Mouse (Mus musculus): ENCODE measurements around the gene Palb2.

The Palb2 gene

DNA sequence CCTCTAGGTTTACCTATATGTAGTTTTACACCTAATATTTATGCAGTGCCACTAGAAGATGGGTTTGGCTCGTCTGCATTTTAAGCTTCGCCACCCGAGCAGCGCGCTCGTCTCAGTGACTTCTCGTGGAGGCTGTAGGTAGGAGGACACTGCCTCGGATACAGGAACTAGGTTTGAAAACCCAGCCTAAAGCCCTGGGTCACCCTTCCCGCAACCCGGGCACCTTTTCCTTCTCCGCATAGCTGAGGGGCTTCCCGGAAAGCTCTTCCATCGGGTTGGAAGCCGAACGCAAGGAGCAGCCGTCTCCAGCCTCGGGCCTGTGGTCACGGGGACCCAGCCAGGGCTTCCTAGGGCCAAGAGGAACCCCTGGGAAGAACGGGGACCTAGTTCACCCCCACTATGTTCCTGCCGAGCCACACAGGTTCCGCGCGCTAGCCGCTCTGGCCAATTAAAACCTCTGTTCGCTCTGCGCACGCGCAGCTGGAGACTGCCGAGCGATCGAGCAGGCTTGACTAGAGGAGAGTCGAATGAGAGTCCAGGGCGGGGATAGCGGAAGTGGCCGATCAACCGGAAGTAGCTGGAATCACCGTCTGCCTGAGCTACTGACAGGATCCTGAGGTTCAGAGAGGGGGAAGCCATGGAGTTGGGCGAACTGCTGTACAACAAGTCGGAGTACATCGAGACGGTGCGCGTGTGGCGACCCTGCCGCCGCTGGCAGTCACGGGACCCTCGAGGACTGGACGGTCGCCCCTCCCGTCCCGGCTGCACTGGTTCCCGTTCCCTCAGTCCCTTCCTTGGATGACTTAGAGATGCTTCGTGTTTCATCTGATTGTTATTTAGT lies at the start of gene Palb2, which contains the start of gene Dctn5:
Palb2 (minus strand) TSS at position 489 of the 841 bp plus-strand sequence.
Dctn5 (plus strand) TSS at position 545 of the 841 bp plus-strand sequence.
- peak; percentile 98 for DNase-seq (ENCODE audit: low read depth, low spot score)

DNA sequence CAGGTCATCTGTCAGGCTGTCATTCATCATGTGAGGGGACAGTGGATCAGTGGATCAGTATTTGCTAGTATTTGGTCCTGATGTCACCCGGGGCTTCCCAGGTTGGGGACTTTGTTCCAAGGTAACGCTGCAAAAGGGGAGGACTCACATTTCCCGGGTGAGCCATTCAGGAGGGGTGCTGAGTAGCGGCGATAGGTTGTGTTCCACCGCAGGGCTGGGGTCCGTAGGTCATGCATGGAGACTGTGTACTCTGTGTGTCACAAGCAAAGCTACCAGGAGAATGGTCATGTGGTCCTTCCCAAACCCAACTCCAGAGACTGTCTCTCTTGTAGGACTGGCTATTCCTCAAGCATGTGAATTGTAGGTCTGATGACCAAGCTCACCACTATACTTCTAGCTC lies 47.9 kb upstream of the Palb2 start:
- DNase-seq (ENCODE audit: low read depth, low spot score): no peak

- no peak for DNase-seq (ENCODE audit: low read depth, low spot score)
Observed at GRCm38 (mm10) chr7:122171613-122172012, 38.8 kb upstream of the Palb2 start.

DNA sequence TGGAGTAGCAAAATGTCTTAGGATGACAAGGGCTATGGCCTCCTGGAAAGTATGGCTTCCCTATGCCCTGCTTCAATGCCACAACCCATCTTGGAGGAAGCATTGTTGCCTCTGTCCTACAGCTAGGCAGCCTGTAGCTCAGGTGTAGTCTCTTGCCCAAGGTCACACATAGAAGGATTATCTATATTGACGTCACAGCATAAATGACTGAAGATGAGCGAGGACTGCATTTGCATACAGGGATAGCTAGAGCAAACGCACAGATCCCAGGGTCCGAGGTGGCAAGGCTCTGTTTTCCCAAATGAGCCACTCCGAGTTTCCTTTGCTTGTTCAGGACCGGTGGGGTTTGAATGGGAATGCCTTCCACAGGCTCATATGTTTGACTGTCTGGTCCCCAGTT lies 37.9 kb upstream of the Palb2 start:
- DNase-seq (ENCODE audit: low read depth, low spot score): no peak

- no peak for DNase-seq (ENCODE audit: low read depth, low spot score)
Observed at GRCm38 (mm10) chr7:122167203-122167602, 34.4 kb upstream of the Palb2 start.

GRCm38 (mm10) chr7:122163766-122164165 lies 31.0 kb upstream of the Palb2 start:
- DNase-seq (ENCODE audit: low read depth, low spot score): no peak

GRCm38 (mm10) chr7:122160037-122160436 lies 27.3 kb upstream of the Palb2 start:
- DNase-seq (ENCODE audit: low read depth, low spot score): no peak

DNA sequence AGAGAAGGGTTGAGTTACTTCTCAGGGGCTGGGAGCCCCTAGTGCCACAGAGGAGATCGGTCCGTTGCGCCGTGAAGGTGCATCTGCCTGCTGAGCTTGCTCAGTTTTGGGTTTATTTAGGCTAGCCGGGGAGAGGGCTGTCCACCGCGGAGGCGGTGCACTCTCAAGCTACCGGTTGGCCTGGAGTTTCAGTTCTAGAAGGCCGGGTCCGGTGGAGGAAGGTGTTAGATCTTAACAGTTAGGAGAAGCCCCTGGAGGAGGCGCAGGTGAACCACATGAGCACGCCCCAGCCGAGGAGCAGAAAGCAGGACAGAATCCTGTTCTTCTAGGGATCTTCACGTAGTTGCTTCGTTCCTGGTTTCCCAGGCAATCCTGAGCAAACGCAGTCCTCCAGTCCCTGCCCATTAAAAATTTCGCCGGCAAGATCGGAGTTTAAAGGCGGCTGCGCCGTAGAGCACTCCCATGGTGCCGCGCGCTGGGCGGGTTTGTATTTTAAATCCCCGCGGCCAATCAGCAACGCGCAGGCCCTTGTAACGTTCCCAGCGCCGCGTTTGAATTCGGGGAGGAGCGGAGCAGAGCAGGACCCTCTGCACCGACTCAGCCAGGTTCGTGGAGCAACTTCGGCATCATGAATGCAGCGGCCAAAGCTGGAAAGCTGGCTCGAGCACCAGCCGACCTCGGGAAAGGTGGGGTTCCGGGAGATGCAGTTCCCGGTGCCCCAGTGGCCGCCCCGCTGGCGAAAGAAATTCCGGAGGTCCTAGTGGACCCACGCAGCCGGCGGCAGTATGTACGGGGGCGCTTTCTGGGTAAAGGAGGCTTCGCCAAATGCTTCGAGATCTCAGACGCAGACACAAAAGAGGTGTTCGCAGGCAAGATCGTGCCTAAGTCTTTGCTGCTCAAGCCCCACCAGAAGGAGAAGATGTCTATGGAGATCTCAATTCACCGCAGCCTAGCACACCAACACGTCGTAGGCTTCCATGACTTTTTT lies 26.4 kb upstream of the Palb2 start, which contains the start of gene Plk1:
Plk1 (plus strand) TSS at position 525 of the 988 bp plus-strand sequence.
- peak; percentile 77 for DNase-seq (ENCODE audit: low read depth, low spot score)

DNA sequence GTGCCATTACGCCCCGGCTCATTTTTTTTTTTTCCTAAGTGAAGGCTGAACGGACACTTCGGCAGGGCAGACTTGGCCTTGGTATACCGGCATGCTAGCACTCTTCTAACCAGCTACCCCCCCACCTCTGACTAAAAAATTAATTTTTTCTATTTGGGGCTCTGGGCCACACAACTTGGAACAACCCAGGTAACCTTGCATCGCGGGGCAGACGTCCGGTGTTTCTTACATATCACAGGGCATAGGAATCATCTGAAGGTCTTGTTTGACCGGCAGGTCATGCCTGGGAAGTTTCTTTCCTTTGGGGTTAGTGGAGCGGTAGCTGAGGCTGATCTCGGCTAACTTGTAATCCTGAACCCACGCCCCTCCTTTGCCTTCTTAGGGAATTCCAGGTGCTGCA lies 25.7 kb upstream of the Palb2 start:
- DNase-seq (ENCODE audit: low read depth, low spot score): no peak

GRCm38 (mm10) chr7:122152473-122152872 lies 19.7 kb upstream of the Palb2 start:
- no peak for DNase-seq (ENCODE audit: low read depth, low spot score)

DNA sequence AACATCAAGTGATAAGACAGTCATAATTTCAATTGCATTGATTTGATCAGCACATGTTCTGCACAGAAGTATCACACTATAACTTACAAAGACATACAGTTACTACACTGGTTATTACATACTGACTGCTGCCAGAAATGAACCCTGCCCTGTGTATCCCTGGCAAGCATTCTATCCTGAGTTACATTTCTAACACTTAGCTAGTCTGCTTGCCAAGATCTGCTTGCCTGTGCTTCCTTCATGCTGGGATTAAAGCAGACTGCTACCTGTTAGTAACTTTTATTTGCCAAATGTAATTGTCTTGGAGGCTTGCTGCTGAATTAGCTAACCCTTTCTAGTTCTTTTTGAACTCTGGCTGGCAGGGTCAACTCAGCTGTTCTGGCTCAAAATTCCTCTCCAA lies 8.2 kb upstream of the Palb2 start:
- no peak for DNase-seq (ENCODE audit: low read depth, low spot score)

- no peak for DNase-seq (ENCODE audit: low read depth, low spot score)
Observed at GRCm38 (mm10) chr7:122138190-122138589, 5.4 kb upstream of the Palb2 start.

GRCm38 (mm10) chr7:122137071-122137470 lies 4.3 kb upstream of the Palb2 start:
- no peak for DNase-seq (ENCODE audit: low read depth, low spot score)

- peak; percentile 62 for DNase-seq (ENCODE audit: low read depth, low spot score)
Observed at GRCm38 (mm10) chr7:122135070-122135469, 2.3 kb upstream of the Palb2 start.

GRCm38 (mm10) chr7:122133338-122133625 lies 497 bp upstream of the Palb2 start:
- DNase-seq (ENCODE audit: low read depth, low spot score): no peak

DNA sequence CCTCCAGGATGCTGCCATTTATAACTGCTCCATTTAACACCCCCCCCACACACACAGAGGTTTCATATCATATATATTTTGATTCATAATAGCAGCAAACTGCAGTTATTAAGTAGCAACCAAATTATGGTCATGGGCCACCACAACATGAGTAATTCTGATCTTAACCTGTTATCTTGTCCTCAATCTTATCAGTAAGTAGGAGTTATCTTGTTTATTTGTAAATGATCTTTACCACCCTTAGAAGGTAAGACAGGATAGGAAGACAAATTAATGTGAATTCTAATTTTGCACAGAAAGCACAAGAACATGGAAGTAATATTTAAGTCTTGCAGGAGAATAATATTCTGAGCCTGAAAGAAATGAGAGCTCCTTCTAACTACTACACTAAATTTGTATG lies 951 bp downstream of the Palb2 start:
- no peak for DNase-seq (ENCODE audit: low read depth, low spot score)

DNA sequence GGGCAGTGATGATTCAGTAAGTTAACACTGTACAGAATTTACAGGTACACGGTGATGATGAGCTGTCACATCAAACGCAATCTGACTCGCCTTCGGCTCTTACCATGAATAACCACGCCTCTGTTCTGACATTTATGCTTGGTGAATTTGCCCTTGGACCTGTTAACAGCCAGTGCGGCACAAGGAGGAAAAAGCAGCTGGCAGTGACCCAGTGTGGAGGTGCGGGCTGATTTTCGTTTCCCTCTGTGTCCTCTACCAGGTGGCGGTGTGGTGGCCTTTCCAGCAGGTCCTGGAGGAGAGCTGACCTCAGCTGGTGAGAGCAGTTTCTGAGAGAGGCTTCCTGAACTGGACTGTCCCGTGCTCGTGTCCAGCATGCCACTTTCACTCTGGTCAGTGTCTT lies 5.8 kb downstream of the Palb2 start:
- DNase-seq (ENCODE audit: low read depth, low spot score): no peak

DNA sequence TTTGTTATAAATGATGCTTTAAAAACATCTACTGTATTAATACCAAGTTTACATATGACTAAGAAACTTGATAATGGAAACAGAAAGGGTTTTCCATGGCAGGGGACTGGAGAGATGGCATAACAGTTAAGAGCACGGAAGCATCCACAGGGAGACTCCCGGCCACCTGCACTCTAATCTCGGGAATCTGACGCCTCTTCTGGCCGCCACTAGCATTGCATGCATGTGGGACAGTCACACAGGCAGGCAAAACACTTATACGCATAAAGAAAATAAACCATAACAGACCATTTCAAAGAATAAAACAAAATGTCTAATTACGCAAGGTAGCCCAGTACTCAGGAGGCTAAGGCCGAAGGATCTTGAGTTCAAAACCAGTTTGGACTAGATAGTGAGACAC lies 7.1 kb downstream of the Palb2 start:
- no peak for DNase-seq (ENCODE audit: low read depth, low spot score)

GRCm38 (mm10) chr7:122123518-122123917 lies 9.3 kb downstream of the Palb2 start:
- DNase-seq (ENCODE audit: low read depth, low spot score): no peak

DNA sequence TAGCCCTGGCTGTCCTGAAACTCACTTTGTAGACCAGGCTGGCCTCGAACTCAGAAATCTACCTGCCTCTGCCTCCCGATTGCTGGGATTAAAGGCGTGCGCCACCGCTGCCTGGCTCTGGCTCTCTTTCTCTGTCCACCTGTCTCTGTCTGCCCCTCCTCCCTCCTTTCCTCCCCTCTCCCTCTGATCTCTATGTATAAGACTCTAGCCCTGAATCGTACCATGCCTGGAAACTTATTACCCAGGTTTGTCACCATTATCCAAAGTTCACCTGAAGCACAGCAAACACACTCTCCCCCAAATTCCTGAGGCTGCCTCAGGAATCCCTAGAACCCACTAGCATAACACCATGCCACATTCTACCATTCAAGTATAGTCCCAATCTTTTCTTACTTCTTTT lies 24.6 kb downstream of the Palb2 start:
- DNase-seq (ENCODE audit: low read depth, low spot score): no peak

DNA sequence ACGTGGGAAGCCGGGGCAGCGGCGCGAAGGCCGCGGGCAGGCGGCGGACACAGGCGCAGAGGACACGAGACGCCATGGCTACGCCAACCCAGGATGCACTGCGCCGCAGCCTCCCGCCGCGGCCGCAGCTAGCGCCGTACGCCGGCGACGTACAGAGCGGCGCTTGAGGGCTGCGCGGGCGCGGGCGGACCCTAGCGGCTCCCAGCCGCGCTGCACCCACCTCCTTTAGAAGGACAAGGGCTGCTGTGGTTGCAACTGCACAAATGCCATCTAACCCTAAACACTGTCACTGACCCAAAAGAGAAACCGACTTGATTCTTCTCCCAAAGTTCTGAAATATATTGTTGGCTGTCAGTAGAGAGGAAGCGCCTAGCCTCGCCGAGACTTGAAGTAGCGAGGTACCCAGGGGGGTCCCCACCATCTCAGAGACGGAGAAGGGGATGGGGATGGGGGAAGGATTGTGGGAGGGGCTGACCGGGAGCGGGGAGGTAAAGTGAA lies 31.0 kb downstream of the Palb2 start, which contains the start of gene Ndufab1:
Ndufab1 (minus strand) TSS at position 140 of the 498 bp plus-strand sequence.
- DNase-seq (ENCODE audit: low read depth, low spot score): peak; percentile 94
